Mouse (Mus musculus) CD4-positive helper T cell, adult 2 months (primary cell): ENCODE measurements around the gene Uba1y.
A peak's percentile ranks its signal among the peaks of the same experiment; 100 is the strongest.
"Not testable (repeated sequence)": the region's sequence is repeated elsewhere in the genome, so short reads cannot be mapped to it uniquely, and the experiment has no call there.

Experiments used
- DNase-seq: peaks from one replicate; pipeline ENCODE4 v3.0.0-alpha.2; 2012; ENCODE audit warnings: low read depth, missing footprints, low spot score

Gene Uba1y

DNA sequence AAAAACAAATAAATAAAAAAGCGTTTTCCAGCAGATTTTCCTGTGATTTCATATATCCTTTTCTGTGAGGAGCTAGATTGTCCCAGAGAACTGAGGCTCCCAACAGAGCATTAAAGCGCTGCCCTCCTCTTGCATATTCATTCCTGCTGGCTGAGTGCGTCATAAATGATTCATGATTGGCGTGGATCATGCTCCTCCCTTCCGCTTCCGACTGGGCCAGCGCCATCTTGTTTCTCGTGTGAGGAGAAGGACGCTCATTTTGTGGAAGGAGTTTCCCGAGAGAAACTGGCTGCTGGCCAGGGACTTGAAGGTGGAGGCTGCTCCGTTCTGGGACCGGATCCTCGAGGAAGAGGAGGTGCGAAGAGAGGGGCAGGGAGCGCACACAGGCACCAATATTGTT lies at the start of gene Uba1y:
TSS of gene Uba1y (plus strand) at position 254 of the 400 bp plus-strand sequence.
- no peak for DNase-seq

DNA sequence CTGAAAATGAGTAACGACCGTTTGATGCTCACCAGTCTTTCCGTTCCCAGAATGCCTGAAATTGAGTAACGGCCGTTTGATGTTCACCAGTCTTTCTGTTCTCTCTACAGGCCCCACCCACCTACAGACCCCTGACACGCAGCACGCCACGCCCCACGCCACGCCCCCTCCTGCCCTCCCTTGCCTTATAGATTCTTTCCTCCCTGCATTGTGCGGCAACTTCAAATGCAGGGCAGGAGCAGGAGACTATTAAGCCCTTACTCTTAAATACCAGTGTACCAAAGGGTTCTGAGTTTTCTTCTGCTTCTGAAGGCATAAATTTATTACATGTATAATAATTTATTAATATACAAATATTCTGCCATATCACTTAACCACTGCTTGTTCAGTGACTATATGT lies 21.1 kb upstream of the Uba1y start, which contains the start of gene Zfy1:
TSS of gene Zfy1 (minus strand) at position 101 of the 400 bp plus-strand sequence.
- not testable (repeated sequence) for DNase-seq

DNA sequence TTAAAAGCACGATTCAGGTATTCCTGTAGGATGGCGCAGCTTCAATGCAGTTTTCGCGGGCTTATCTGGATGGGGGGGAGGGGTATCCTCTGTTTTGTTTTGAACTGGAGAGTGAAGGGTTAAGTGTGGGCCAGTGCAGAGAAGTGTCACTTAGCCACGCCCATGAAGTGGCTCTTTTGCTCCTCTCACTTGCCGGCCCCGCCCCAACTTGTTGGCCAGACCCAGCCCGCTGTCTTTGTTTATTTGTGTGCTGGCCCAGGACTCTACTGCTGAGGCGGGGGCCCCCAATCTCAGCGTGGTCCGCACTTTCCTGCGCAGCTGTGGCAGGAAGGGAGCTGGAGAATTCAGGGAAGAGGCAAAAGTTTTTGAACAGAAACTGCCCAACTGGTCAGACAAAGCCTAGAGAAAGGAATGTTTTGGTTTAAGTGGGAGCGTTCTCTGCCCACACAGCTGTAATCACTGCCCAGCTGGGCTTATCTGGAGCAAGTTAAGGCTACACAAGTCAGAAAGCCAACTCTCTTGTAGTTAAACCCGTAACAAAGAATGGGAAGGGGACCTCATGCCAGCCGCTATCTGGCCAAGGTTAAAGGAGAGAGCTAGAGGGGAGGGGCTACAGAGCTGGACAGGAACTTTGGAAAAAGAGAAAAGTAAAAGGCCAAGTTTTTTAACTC lies 9.3 kb upstream of the Uba1y start:
- DNase-seq: no peak

DNA sequence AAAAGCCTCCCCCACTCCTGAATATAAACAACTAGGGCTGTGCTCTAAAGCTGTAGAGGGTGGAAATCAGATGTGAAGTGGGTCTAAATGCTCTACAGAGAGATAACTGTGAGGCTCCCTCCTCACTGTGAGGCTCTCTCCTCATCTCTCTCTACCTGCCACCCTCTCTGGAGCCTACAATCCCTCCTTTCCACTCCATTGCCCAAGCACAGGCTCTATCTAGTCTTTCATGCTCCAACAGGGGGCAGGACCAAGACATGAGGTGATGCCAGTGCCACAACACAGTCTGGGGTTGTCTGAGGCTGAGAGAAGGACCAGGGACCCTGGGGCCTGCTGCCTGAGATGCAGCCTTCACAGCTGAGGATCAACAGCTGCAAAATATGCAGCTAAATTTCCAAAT lies 54.0 kb downstream of the Uba1y start:
- DNase-seq: no peak

DNA sequence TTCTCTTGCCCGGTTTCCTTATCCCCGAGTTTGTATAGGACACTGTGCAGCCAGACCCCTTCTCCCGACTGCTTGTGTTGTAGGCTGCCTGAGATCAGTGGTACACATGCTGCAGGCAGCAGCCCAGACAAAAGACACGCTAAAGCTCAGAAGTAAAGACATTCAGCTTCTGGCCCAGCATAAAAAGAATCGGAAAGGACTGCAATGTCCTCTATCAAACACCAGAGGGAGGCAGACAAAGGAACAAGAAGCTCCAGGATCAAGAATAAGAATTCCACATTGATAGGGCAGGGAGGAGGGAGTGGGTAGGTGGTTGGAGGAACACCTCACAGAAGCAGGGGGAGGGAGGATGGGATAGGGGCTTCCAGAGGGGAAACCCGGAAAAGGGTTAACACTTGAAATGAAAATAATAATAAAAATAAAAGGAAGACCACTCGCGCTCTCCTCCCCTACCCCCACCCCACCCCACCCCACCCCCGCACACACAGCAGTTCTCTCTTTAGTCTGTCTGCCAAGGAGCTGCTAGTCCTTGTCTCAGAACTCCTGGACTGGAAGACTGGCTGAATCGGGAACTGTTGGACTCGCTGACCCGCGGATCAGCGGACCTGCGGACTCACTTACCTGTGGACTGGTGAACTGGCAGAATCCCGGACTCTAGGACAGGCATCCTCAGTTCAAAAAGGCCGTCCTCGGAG lies 54.6 kb downstream of the Uba1y start:
- DNase-seq: peak; percentile 1
